Mouse (Mus musculus): ENCODE data around the gene Cacna2d2. TPM values are rescaled to one million over a fixed set of nuclear protein-coding genes. Genes with fewer than 3 reads are reported as not detected.
"Not testable (repeated sequence)": the region's sequence is repeated elsewhere in the genome, so short reads cannot be mapped to it uniquely, and the experiment has no call there.

The Cacna2d2 gene
- polyA plus RNA-seq, 1 experiment from 2014 or later: 3.3 TPM

GRCm38 (mm10) chr9:107570845-107571244 is 171.4 kb downstream of the Cacna2d2 start:
- H3K9me3 ChIP-seq: no peaks in the 10 kb centered on the region
- peak overlapping the region; percentile 82 for H3K4me3 ChIP-seq (replicated peaks)
- H3K4me2 ChIP-seq: peak overlapping the region; percentile 88
- H3K36me3 ChIP-seq (replicated peaks): peaks cover 55% of the 10 kb centered on the region
- no peak for ATAC-seq (ENCODE audit: low FRiP score)
- peak overlapping the region; percentile 84; the same call in 1 of the 2 replicates for H3K9ac ChIP-seq
- WGBS: 93% methylated on average over 21 of the region's 21 CpGs
- H3K27me3 ChIP-seq: no peaks in the 10 kb centered on the region
- H3K27ac ChIP-seq: no peak overlapping the region
- H3K4me1 ChIP-seq: peaks cover 48% of the 10 kb centered on the region

DNA sequence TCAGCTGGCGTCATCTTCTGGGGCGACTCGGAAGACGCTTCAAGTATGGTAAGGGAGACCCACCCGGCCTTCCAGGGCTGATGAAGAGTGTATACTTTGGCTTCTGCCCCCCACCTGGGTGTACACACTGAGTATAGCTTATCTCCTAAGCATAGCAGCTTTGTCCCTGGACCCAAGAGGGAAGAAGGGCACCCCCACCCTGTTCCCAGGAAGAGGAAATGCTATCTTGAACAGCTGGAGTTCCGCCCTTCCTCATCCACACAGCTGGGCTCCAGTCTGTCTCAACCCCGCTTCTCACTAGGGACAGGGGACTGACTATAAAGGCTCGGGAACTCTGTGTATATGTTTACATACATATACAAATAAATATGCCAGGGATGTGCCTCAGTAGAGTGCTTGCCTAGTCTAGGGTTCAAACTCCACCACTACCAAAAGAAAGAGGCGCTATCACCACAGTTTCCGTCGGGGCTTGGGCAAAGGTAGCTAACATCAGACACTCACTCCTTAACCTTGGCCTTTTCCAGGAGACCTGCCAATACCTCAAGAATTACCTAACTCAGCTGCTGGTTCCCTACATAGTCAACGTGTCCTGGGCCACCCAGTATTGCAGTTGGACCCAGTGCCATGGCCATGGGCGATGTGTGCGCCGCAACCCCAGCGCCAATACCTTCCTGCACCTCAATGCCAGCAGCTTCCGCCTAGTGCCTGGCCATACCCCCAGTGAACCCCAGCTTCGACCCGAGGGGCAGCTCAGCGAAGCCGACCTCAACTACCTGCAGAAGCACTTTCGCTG is 172.3 kb downstream of the Cacna2d2 start:
- Histone ChIP-seq H3K4me1 (peaks cover 54% of the 10 kb centered on the region), H3K4me2 (peak overlapping the region; percentile 88), H3K9ac (no peak overlapping the region), H3K36me3 (replicated peaks) (peaks cover 48% of the 10 kb centered on the region), H3K27me3 (no peaks in the 10 kb centered on the region), H3K27ac (no peak overlapping the region), H3K4me3 (replicated peaks) (no peak overlapping the region), H3K9me3 (no peaks in the 10 kb centered on the region)
- 96% methylated on average over 22 of the region's 22 CpGs for WGBS
- ATAC-seq (ENCODE audit: low FRiP score): no peak

DNA sequence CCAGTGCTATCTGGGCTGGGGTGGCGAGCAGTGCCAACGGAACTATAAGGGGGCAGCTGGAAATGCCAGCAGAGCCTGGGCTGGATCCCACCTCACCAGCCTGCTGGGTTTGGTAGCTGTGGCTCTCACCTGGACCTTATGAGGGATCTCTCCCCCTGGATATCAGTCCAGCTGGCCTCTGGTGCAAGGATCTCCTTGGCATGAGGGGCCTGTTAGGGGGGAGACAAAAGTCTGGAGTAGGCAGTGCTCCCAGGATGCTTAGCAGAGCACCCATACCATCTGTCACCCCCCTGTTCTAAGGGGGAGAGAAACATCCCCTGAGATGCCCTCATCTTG is 172.9 kb downstream of the Cacna2d2 start:
- no peak overlapping the region for H3K4me3 ChIP-seq (replicated peaks)
- 90% methylated on average over 2 of the region's 2 CpGs for WGBS
- no peak overlapping the region for H3K9ac ChIP-seq
- no peaks in the 10 kb centered on the region for H3K27me3 ChIP-seq
- H3K4me1 ChIP-seq: peaks cover 54% of the 10 kb centered on the region
- H3K4me2 ChIP-seq: no peak overlapping the region
- no peak overlapping the region for H3K27ac ChIP-seq
- ATAC-seq (ENCODE audit: low FRiP score): no peak
- H3K36me3 ChIP-seq (replicated peaks): peaks cover 48% of the 10 kb centered on the region
- no peaks in the 10 kb centered on the region for H3K9me3 ChIP-seq

- not testable (repeated sequence) for H3K9me3 ChIP-seq; H3K4me2 ChIP-seq; H3K27ac ChIP-seq; H3K27me3 ChIP-seq; ATAC-seq (ENCODE audit: low FRiP score); H3K9ac ChIP-seq; H3K4me3 ChIP-seq (replicated peaks)
- peaks cover 47% of the 10 kb centered on the region for H3K4me1 ChIP-seq
- WGBS: 82% methylated on average over 6 of the region's 6 CpGs
- H3K36me3 ChIP-seq (replicated peaks): peaks cover 48% of the 10 kb centered on the region
These were observed 174.4 kb downstream of the Cacna2d2 start for GRCm38 (mm10) chr9:107573774-107574173.

GRCm38 (mm10) chr9:107575579-107576356 is 176.4 kb downstream of the Cacna2d2 start:
- no peak for ATAC-seq (ENCODE audit: low FRiP score)
- Histone ChIP-seq H3K9ac (no peak overlapping the region), H3K27ac (peak overlapping the region; percentile 57; the same call in 1 of the 2 replicates), H3K27me3 (no peaks in the 10 kb centered on the region), H3K4me2 (no peak overlapping the region), H3K9me3 (no peaks in the 10 kb centered on the region), H3K4me1 (peaks cover 50% of the 10 kb centered on the region), H3K36me3 (replicated peaks) (peaks cover 43% of the 10 kb centered on the region), H3K4me3 (replicated peaks) (no peak overlapping the region)
- 91% methylated on average over 14 of the region's 14 CpGs for WGBS

DNA sequence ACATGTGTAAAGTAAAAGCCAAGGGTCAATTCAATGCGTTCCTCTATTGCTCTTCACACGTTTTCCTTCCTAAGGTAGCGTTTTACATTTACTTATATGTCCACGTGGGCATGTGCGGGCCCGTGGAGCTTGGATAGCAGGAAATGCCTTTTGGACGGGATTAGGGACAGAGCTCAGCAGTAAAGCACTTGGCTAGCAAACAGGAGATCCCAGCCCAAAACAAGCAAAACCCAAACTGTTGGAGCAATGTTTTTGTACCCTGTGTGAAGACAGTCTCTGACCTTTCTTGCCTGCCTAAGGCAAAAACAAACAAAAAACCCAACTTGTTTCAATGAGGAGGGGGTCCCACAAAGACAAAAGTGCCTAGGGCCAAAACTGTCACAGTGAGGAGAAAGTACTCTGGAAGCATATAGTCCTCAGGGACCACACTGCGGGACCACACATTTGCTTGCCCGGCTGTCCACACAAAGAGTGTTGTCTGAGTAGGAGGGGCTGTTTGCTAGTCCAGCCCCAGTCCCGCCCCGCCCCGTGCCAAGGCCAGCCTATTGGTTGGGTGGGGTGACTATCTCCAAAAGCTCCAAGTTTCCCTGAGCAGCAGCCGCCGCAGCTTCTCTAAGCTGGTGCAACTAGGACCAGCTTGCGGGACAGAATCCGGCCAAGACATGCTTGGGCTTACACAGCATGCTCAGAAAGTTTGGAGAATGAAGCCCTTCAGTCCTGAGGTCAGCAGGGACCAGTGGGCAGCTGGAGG is 177.1 kb downstream of the Cacna2d2 start, which contains the start of gene Hyal1:
Gene Hyal1 (plus strand): TSS at position 571 of the 751 bp plus-strand sequence.
- H3K9me3 ChIP-seq: no peaks in the 10 kb centered on the region
- peak within 1 kb of the TSS; percentile 28 for H3K4me3 ChIP-seq (replicated peaks)
- H3K4me2 ChIP-seq: peak within 1 kb of the TSS; percentile 46
- no peaks in the 10 kb centered on the region for H3K27me3 ChIP-seq
- H3K36me3 ChIP-seq (replicated peaks): peaks cover 36% of the 10 kb centered on the region
- ATAC-seq (ENCODE audit: low FRiP score): peak; percentile 77
- peak within 1 kb of the TSS; percentile 41; the same call in 1 of the 2 replicates for H3K9ac ChIP-seq
- 28% methylated on average over 16 of the region's 16 CpGs for WGBS
- peak within 1 kb of the TSS; percentile 57 for H3K27ac ChIP-seq
- H3K4me1 ChIP-seq: peaks cover 48% of the 10 kb centered on the region

GRCm38 (mm10) chr9:107577871-107578270 is 178.5 kb downstream of the Cacna2d2 start:
- no peak overlapping the region for H3K4me3 ChIP-seq (replicated peaks)
- H3K9ac ChIP-seq: no peak overlapping the region
- no peak overlapping the region for H3K4me2 ChIP-seq
- H3K27me3 ChIP-seq: no peaks in the 10 kb centered on the region
- H3K9me3 ChIP-seq: no peaks in the 10 kb centered on the region
- peaks cover 49% of the 10 kb centered on the region for H3K4me1 ChIP-seq
- no peak overlapping the region for H3K27ac ChIP-seq
- H3K36me3 ChIP-seq (replicated peaks): peaks cover 22% of the 10 kb centered on the region
- ATAC-seq (ENCODE audit: low FRiP score): no peak
- 92% methylated on average over 10 of the region's 10 CpGs for WGBS

DNA sequence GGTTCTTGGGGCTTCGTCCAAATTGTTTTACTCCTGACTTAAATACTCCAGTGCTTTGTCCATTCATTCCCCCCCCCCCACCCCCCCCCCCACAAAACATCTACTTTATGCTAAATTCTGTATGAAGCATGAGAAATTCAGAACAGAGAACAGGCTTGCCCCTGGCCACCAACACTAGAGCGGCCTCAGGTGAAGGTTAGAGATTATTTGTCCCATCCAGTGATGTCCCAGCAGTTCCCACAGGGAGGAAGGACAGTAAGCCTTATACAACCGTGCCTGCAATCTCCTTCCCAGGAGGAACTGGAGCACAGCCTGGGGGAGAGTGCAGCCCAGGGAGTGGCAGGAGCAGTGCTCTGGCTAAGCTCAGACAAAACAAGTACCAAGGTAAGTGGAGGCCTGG is 179.2 kb downstream of the Cacna2d2 start, which contains the start of gene Naa80:
Gene Naa80 (plus strand): TSS at position 301 of the 400 bp plus-strand sequence.
- no peak within 1 kb of the TSS for H3K27ac ChIP-seq

More for the DNA sequence above, 179.2 kb downstream of the Cacna2d2 start, which contains the start of gene Naa80:
- Histone ChIP-seq H3K9ac (peak within 1 kb of the TSS; percentile 2; the same call in 1 of the 2 replicates), H3K9me3 (no peaks in the 10 kb centered on the region), H3K4me2 (no peak within 1 kb of the TSS), H3K36me3 (replicated peaks) (peaks cover 22% of the 10 kb centered on the region), H3K27me3 (no peaks in the 10 kb centered on the region), H3K4me1 (peaks cover 49% of the 10 kb centered on the region), H3K4me3 (replicated peaks) (no peak within 1 kb of the TSS)
- ATAC-seq (ENCODE audit: low FRiP score): no peak
- 80% methylated on average over 3 of the region's 3 CpGs for WGBS

Other genes starting within 250 kb of the Cacna2d2 start
- gene Dock3, start 167.7 kb upstream of the Cacna2d2 start, polyA plus RNA-seq (2016; fragmentation: Nextera tagmentation; extraction: Ambion mirVana): 12.3 and 13.8 TPM in 2 replicates
- 2.4 and 3.7 TPM in 2 replicates for gene Mapkapk3, start 109.7 kb upstream of the Cacna2d2 start, polyA plus RNA-seq (2016; fragmentation: Nextera tagmentation; extraction: Ambion mirVana)
- gene Cish, start 103.6 kb upstream of the Cacna2d2 start, polyA plus RNA-seq (2016; fragmentation: Nextera tagmentation; extraction: Ambion mirVana): 4.5 and 6.0 TPM in 2 replicates
- gene Hemk1, start 61.3 kb upstream of the Cacna2d2 start, polyA plus RNA-seq (2016; fragmentation: Nextera tagmentation; extraction: Ambion mirVana): 10.3 and 12.0 TPM in 2 replicates
- 2.2 and 2.9 TPM in 2 replicates for gene 6430571L13Rik, start 59.0 kb upstream of the Cacna2d2 start, polyA plus RNA-seq (2016; fragmentation: Nextera tagmentation; extraction: Ambion mirVana)
- 43.3 and 45.0 TPM in 2 replicates for gene Tmem115, start 134.3 kb downstream of the Cacna2d2 start, polyA plus RNA-seq (2016; fragmentation: Nextera tagmentation; extraction: Ambion mirVana)
- 17.7 and 18.9 TPM in 2 replicates for gene Cyb561d2, start 142.6 kb downstream of the Cacna2d2 start, polyA plus RNA-seq (2016; fragmentation: Nextera tagmentation; extraction: Ambion mirVana)
- gene Nprl2, start 142.6 kb downstream of the Cacna2d2 start, polyA plus RNA-seq (2016; fragmentation: Nextera tagmentation; extraction: Ambion mirVana): 43.1 and 46.3 TPM in 2 replicates
- 1.0 and 2.2 TPM in 2 replicates for gene Zmynd10, start 147.7 kb downstream of the Cacna2d2 start, polyA plus RNA-seq (2016; fragmentation: Nextera tagmentation; extraction: Ambion mirVana)
- 40.0 and 45.7 TPM in 2 replicates for gene Rassf1, start 151.9 kb downstream of the Cacna2d2 start, polyA plus RNA-seq (2016; fragmentation: Nextera tagmentation; extraction: Ambion mirVana)
- gene Tusc2, start 163.6 kb downstream of the Cacna2d2 start, polyA plus RNA-seq (2016; fragmentation: Nextera tagmentation; extraction: Ambion mirVana): 77.2 and 79.9 TPM in 2 replicates
- gene Hyal2, start 168.3 kb downstream of the Cacna2d2 start, polyA plus RNA-seq (2016; fragmentation: Nextera tagmentation; extraction: Ambion mirVana): 108 and 110 TPM in 2 replicates
- gene Hyal1, start 177.3 kb downstream of the Cacna2d2 start, polyA plus RNA-seq (2016; fragmentation: Nextera tagmentation; extraction: Ambion mirVana): 6.9 and 8.4 TPM in 2 replicates
- 13.7 and 14.2 TPM in 2 replicates for gene Naa80, start 179.3 kb downstream of the Cacna2d2 start, polyA plus RNA-seq (2016; fragmentation: Nextera tagmentation; extraction: Ambion mirVana)
- gene Hyal3, start 181.2 kb downstream of the Cacna2d2 start, polyA plus RNA-seq (2016; fragmentation: Nextera tagmentation; extraction: Ambion mirVana): 0.80 and 1.2 TPM in 2 replicates
- 22.1 and 26.3 TPM in 2 replicates for gene Ifrd2, start 188.0 kb downstream of the Cacna2d2 start, polyA plus RNA-seq (2016; fragmentation: Nextera tagmentation; extraction: Ambion mirVana)
- 1.7 and 2.6 TPM in 2 replicates for gene Sema3b, start 209.6 kb downstream of the Cacna2d2 start, polyA plus RNA-seq (2016; fragmentation: Nextera tagmentation; extraction: Ambion mirVana)
- gene Gnai2, start 235.8 kb downstream of the Cacna2d2 start, polyA plus RNA-seq (2016; fragmentation: Nextera tagmentation; extraction: Ambion mirVana): 570 and 587 TPM in 2 replicates

Measured in forebrain, embryonic 12.5 days (tissue).